In genomic region chr5:127918376-127918775, GRCm38 (mm10) we compare ENCODE assay signal across 21 mouse cellular contexts.
"Had no signal": no experiment of that assay in that cellular context is flagged by ENCODE, and none has a peak within 500 bp of the region (broad histone marks: within the 10 kb centered on the region; RNA-seq: fewer than 3 reads in every experiment).

No protein-coding gene starts in this region.

- DNase-seq: cerebellum, adult 8-10 months; cerebellum, adult 9-10 months; cerebellum, adult 9-11 months; cerebellum, postnatal 10 days; cerebellum, postnatal 14 days; cerebellum, postnatal 25 days; cerebellum, postnatal 36 days; embryo, embryonic 11 days; forebrain, postnatal 0 days; gastrocnemius, adult 2 months; gastrocnemius, postnatal 10 days; gastrocnemius, postnatal 14 days; gastrocnemius, postnatal 25 days; gastrocnemius, postnatal 36 days; heart, adult 11 months; heart, adult 18-20 months; heart, adult 2 months had no signal

- ATAC-seq: forebrain, embryonic 13.5 days; forebrain, embryonic 14.5 days; forebrain, embryonic 15.5 days; forebrain, embryonic 16.5 days; forebrain, postnatal 0 days had no signal
